In genomic region chr8:83573140-83573875, GRCm38 (mm10) we compare ENCODE assay signal across 10 mouse cellular contexts. TPM values are rescaled to one million over a fixed set of nuclear protein-coding genes. Genes with fewer than 3 reads are reported as not detected.
DNase-seq lines count a peak whose midpoint lies in the region; ATAC-seq lines count a peak whose summit lies in the region.
"Had no signal": no experiment of that assay in that cellular context is flagged by ENCODE, and none has a peak within 500 bp of the region (broad histone marks: within the 10 kb centered on the region; RNA-seq: fewer than 3 reads in every experiment).

No protein-coding gene starts in this region.

- peak; percentile 100 for ATAC-seq in inflammation-experienced regulatory T-cells, adult 6 months
- peak; percentile 83 for ATAC-seq in megakaryocyte, adult 5-6 weeks (ENCODE audit: poor library complexity, severe bottlenecking)

- peak; percentile 97 for DNase-seq in heart, adult 11 months
- DNase-seq in heart, adult 8-10 months (ENCODE audit: low spot score): no peak
- DNase-seq in CD4-positive, CD25-positive, alpha-beta regulatory T cell, adult 2 months (ENCODE audit: low read depth, low spot score): peak; percentile 84
- peak; percentile 21 for DNase-seq in cerebellum, adult 9-10 months
- peak; percentile 2 for DNase-seq in yolk sac, embryonic 10.5 days (ENCODE audit: low spot score)
- DNase-seq in embryo, embryonic 9.5 days (ENCODE audit: extremely low spot score): no peak

RNA-seq across cellular contexts. Expression of gene Ndufb7, which starts 6.8 kb away (rescaled TPM):
- total RNA-seq in heart, adult 8-10 months (2022): 100 to 1,000 TPM; 561 to 765 (median 683) TPM
- 100 to 1,000 TPM; 284 to 389 (median 291) TPM for polyA plus RNA-seq in inflammation-experienced regulatory T-cells, adult 6 months (2017; shearing (Covaris generic))
- 132 and 161 TPM in 2 replicates for total RNA-seq in megakaryocyte, adult 5-6 weeks (2015)
- 205 and 227 TPM in 2 replicates for total RNA-seq in megakaryocyte, adult 5-6 weeks (2017)

RNA-seq across cellular contexts. Expression of gene Tecr, which starts 34.5 kb away (rescaled TPM):
- 100 to 1,000 TPM; 539 to 688 (median 589) TPM for total RNA-seq in heart, adult 8-10 months (2022)
- 100 to 1,000 TPM; 341 to 488 (median 426) TPM for polyA plus RNA-seq in inflammation-experienced regulatory T-cells, adult 6 months (2017; shearing (Covaris generic))
- 282 and 314 TPM in 2 replicates for total RNA-seq in megakaryocyte, adult 5-6 weeks (2015)
- 248 and 255 TPM in 2 replicates for total RNA-seq in megakaryocyte, adult 5-6 weeks (2017)

RNA-seq across cellular contexts. Expression of gene Dnajb1, which starts 34.7 kb away (rescaled TPM):
- total RNA-seq in heart, adult 8-10 months (2022): 10 to 100 TPM; 11.0 to 14.2 (median 12.6) TPM
- polyA plus RNA-seq in inflammation-experienced regulatory T-cells, adult 6 months (2017; shearing (Covaris generic)): 10 to 100 TPM; 36.3 to 53.7 (median 41.0) TPM
- total RNA-seq in megakaryocyte, adult 5-6 weeks (2015): 40.0 and 40.7 TPM in 2 replicates
- total RNA-seq in megakaryocyte, adult 5-6 weeks (2017): 26.4 and 34.4 TPM in 2 replicates

RNA-seq across cellular contexts. Expression of gene Olfr370, which starts 37.7 kb away (rescaled TPM):
- total RNA-seq in heart, adult 8-10 months (2022): not detected
- polyA plus RNA-seq in inflammation-experienced regulatory T-cells, adult 6 months (2017; shearing (Covaris generic)): not detected
- not detected in 2 replicates for total RNA-seq in megakaryocyte, adult 5-6 weeks (2015)
- not detected in 2 replicates for total RNA-seq in megakaryocyte, adult 5-6 weeks (2017)
- polyA plus RNA-seq: gonadal fat pad, adult 2 months; neural tube, embryonic 11.5 days had no signal

Comparison
In these comparisons a context has a peak if more than half of its experiments do, and no peak if none do; other contexts are left out.
1. DNase-seq: peak in heart, adult 11 months (single experiment), CD4-positive, CD25-positive, alpha-beta regulatory T cell, adult 2 months (single experiment), cerebellum, adult 9-10 months (single experiment) and yolk sac, embryonic 10.5 days (single experiment); none in heart, adult 8-10 months (single experiment) and embryo, embryonic 9.5 days (single experiment).